Mouse (Mus musculus) embryonic fibroblast, embryonic 13.5 days (primary cell): ENCODE results near the gene Zan. TPM values are rescaled to one million over a fixed set of nuclear protein-coding genes. Genes with fewer than 3 reads are reported as not detected.
A peak's percentile ranks its signal among the peaks of the same experiment; 100 is the strongest.

Experiments used
- H3K27ac ChIP-seq: 2 replicates; pipeline ENCODE4 v1.5.1; 2012; ENCODE audit warnings: low read length, control low read depth, inconsistent platforms; ENCODE audit not compliant: insufficient read depth
- H3K4me1 ChIP-seq: 2 replicates; pipeline ENCODE4 v1.6.1; 2011; ENCODE audit warnings: low read length; ENCODE audit not compliant: control insufficient read depth, insufficient read depth
- H3K4me3 ChIP-seq: 2 replicates; pipeline ENCODE4 v1.5.1; 2011; ENCODE audit warnings: mild to moderate bottlenecking, control low read depth, low read length; ENCODE audit not compliant: insufficient read depth
- CTCF ChIP-seq: IDR thresholded peaks from 2 replicates; pipeline ENCODE4 v1.5.1; 2011; ENCODE audit warnings: mild to moderate bottlenecking, control low read depth, low read length, moderate library complexity, borderline replicate concordance; ENCODE audit not compliant: insufficient read depth
- POLR2A ChIP-seq: IDR thresholded peaks from 2 replicates; pipeline ENCODE4 v1.6.1; 2011; ENCODE audit warnings: low read depth, mild to moderate bottlenecking, control low read depth, low read length, moderate library complexity
- polyA plus RNA-seq: library from polyadenylated mRNA; stranded (reverse); fragments of >200 nt; gene quantifications from 2 replicates; pipeline ENCODE4 v1.2.4, GENCODE M21; 2011; ENCODE audit warnings: low read depth; ENCODE audit not compliant: missing spikeins, insufficient read length

The Zan gene
- polyA plus RNA-seq, 1 experiment, result 0.19 TPM

GRCm38 (mm10) chr5:137354091-137354490 lies 122.8 kb downstream of the Zan start:
- Histone ChIP-seq H3K4me3 (no peak overlapping the region), H3K4me1 (no peaks in the 10 kb centered on the region; the same call in 1 of the 2 replicates), H3K27ac (no peak overlapping the region)
- no peak for TF ChIP-seq CTCF
- no peak for TF ChIP-seq POLR2A

DNA sequence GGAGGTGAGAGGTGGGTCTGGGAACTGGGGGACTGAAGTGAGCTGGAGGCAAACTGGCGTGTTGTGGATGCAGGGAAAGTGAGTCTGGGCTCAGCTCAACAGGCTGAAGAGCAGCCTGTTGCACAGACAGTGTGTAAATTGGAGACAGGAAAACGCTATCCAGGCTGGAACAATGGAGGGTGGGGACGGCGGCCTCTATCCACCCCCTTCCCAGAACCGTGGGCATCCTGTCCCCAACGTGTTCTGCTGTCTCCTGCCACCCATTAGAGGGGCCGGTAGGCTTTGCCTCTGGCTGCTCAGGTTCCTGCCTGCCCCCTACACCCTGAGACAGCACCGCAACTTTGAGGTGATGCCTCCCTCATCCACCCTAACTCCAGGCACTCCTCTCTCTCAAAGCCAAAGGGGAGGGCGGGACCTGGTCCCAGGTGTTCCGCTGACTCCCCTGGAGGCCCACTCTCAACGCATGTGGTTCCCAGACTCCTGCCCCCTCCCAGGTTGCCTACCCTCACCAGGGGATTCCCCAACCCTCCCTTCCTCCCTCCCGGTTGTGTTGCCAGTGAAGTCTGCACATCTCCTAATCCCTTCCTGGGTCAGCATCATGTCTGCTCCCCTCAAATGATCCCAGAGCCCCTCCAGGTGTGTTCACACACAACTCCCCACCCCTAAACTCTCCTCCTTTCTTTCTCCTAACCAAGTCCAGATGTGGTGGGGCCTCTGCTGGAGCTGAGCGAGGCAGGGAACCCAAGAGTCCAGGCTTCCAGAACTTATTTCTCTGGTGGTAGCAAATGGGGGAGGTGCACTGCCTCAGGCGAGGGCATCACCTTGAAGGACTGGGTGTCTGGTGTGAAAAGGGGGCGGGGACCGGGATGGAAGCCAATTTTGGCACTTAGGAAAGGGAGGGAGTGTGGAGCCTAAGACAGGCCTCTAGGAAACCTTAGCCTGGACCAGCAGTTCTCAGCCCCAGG lies 124.6 kb downstream of the Zan start:
- Histone ChIP-seq H3K4me3 (peak overlapping the region; percentile 91), H3K4me1 (no peaks in the 10 kb centered on the region; the same call in 1 of the 2 replicates), H3K27ac (no peak overlapping the region)
- TF ChIP-seq CTCF (no peak), POLR2A (no peak)

- Histone ChIP-seq H3K4me1 (no peaks in the 10 kb centered on the region; the same call in 1 of the 2 replicates), H3K27ac (no peak overlapping the region), H3K4me3 (peak overlapping the region; percentile 91)
- no peak for TF ChIP-seq POLR2A
- TF ChIP-seq CTCF, result no peak
Observed at GRCm38 (mm10) chr5:137351394-137351793, 125.5 kb downstream of the Zan start.

DNA sequence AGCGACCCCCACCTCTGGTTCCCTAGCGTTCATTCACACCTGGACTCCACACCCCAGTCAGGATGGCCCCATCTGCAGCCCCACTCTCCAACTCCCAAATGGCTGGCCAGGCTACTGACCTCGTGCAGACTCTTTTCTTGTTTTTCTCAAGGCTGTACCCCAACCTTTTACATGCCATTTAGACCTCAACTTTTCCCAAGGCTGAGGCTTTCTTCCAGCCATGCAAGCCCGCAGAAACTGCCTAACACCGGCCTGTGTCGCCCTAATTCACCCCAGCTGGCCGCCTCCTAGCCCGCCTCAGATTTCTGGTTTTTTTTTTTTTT lies 125.8 kb downstream of the Zan start:
- Histone ChIP-seq H3K4me1 (no peaks in the 10 kb centered on the region; the same call in 1 of the 2 replicates), H3K4me3 (peak overlapping the region; percentile 91), H3K27ac (no peak overlapping the region)
- TF ChIP-seq CTCF (no peak), POLR2A (no peak; the same call in 1 of the 2 replicates)

GRCm38 (mm10) chr5:137350205-137351057 lies 126.4 kb downstream of the Zan start:
- Histone ChIP-seq H3K27ac (peak overlapping the region; percentile 54), H3K4me3 (peak overlapping the region; percentile 91), H3K4me1 (no peaks in the 10 kb centered on the region; the same call in 1 of the 2 replicates)
- no peak; the same call in 1 of the 2 replicates for TF ChIP-seq POLR2A
- no peak for TF ChIP-seq CTCF

GRCm38 (mm10) chr5:137349384-137350204 lies 127.3 kb downstream of the Zan start, which contains the start of gene Ephb4:
Ephb4 (plus strand) TSS chr5:137350109.
- peak within 1 kb of the TSS; percentile 91 for H3K4me3 ChIP-seq
- no peaks in the 10 kb centered on the region; the same call in 1 of the 2 replicates for H3K4me1 ChIP-seq
- H3K27ac ChIP-seq, result peak within 1 kb of the TSS; percentile 54
- TF ChIP-seq CTCF, result no peak
- peak; percentile 94 for TF ChIP-seq POLR2A

DNA sequence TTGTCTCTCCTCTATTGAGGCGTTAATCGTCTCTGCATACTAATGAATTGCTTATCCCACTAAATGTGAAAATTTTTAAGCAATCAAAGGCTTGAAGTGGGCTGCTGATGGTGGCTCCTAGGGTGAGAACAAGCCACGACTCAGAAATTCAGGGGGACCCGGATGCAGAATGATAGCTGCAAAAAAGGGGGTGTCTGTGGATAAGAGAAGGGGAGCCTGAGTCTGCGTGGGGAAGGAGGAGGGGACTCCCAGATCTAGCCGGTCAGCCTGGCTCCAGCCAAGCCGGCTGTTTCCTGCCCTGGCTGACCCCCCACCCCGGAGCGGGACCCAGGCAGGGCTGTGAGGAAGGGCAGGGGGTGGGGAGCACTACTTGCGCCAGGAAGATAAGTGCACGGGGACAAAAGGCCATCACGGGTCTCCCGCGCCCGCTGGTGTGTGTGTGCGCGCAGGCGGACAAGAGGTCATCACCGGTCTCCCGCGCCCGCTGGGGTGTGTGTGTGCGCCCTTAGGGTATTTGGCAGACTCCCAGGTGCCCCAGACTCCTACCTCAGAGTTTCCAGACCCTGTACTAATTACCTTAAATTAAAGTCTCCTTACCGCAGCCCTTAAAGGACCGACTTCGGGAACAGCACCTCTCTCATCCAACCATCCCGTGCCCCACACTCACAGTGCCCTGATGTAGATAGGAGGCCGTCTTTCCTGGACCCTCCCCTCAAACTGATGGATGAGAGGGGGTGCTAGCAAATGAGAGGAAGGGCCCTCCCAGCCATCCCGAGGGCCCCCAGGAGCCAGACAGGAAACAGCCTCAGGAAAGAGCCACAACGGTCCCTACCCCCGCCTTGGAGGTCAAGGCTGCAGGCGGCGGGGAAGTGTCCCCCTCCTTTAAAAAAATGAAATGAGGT lies 128.1 kb downstream of the Zan start:
- TF ChIP-seq POLR2A (no peak), CTCF (no peak)
- Histone ChIP-seq H3K4me3 (peak overlapping the region; percentile 29), H3K27ac (no peak overlapping the region), H3K4me1 (no peaks in the 10 kb centered on the region; the same call in 1 of the 2 replicates)

DNA sequence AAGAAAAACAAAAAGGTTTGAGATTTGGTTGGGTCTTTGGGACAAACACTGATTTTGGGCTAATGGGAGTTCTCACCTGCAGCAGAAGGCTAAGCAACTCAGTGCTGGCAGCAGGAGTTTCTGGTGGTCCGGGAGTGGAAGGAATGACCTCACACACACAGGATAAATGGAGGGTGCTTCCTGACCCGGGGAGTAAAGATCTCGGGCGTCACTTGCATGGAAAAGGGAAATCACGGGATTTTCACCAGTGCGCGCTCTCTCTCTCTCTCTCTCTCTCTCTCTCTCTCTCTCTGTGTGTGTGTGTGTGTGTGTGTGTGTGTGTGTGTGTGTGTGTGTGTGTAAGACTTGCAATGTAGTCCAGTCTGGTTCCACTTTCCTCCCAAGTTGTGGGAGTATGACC lies 129.0 kb downstream of the Zan start:
- TF ChIP-seq CTCF (no peak), POLR2A (no peak)
- H3K4me3 ChIP-seq, result no peak overlapping the region
- no peaks in the 10 kb centered on the region for H3K4me1 ChIP-seq
- H3K27ac ChIP-seq, result no peak overlapping the region

GRCm38 (mm10) chr5:137346983-137347382 lies 129.9 kb downstream of the Zan start:
- Histone ChIP-seq H3K4me1 (no peaks in the 10 kb centered on the region), H3K27ac (no peak overlapping the region), H3K4me3 (no peak overlapping the region)
- TF ChIP-seq POLR2A (no peak), CTCF (no peak)
